11 mouse cellular contexts compared by ENCODE assay signal in genomic region chr17:69157809-69158185, GRCm38 (mm10).
A peak's percentile ranks its signal among the peaks of the same experiment; 100 is the strongest.
DNase-seq lines count a peak whose midpoint lies in the region; ATAC-seq and TF ChIP-seq lines count a peak whose summit lies in the region.
"Had no signal": no experiment of that assay in that cellular context is flagged by ENCODE, and none has a peak within 500 bp of the region (broad histone marks: within the 10 kb centered on the region; RNA-seq: fewer than 3 reads in every experiment).

No protein-coding gene starts in this region.

- WGBS in forebrain, embryonic 10.5 days, result 7% methylated on average over 11 of the region's 11 CpGs
- WGBS in limb, embryonic 11.5 days, result 2% methylated on average over 11 of the region's 11 CpGs
- WGBS in olfactory bulb, adult 2 months, result 2% methylated on average over 11 of the region's 11 CpGs

- intact Hi-C loops in left cerebral cortex, adult 2 months (cut with DNase I), result loop anchor here (5.0 kb wide), 3 partner anchors 50 to 225 kb away; partner anchors contain the start of genes Epb41l3 and Zbtb14

- peaks cover 28% of the 10 kb centered on the region for H3K4me1 ChIP-seq in forebrain, embryonic 10.5 days
- H3K4me1 ChIP-seq in limb, embryonic 11.5 days (ENCODE audit: control insufficient read depth, insufficient read depth, low read length), result no peaks in the 10 kb centered on the region
- peaks cover 14% of the 10 kb centered on the region for H3K4me1 ChIP-seq in olfactory bulb, adult 2 months (ENCODE audit: control insufficient read depth, insufficient read depth, low read length)

- DNase-seq in left cerebral cortex, adult 2 months (ENCODE audit: extremely low spot score in 1 of 2, low spot score in 2 of 2), result no peak
- DNase-seq in left cerebral cortex, adult 18-20 months (ENCODE audit: low spot score in 2 of 2), result no peak
- DNase-seq in forebrain, embryonic 10.5 days (ENCODE audit: extremely low spot score, low spot score), result no peak
- peak; percentile 57 for DNase-seq in limb, embryonic 11.5 days (ENCODE audit: low spot score)
- DNase-seq in urinary bladder, postnatal 10 days (ENCODE audit: low spot score), result no peak
- DNase-seq in layer of hippocampus, postnatal 14 days (ENCODE audit: low spot score in 2 of 2), result no peak
- DNase-seq: thymus, postnatal 25 days had no signal

- no peak overlapping the region; the same call in 1 of the 2 replicates for H3K27ac ChIP-seq in left cerebral cortex, adult 2 months
- peak overlapping the region; percentile 95 for H3K27ac ChIP-seq in forebrain, embryonic 10.5 days
- H3K27ac ChIP-seq in limb, embryonic 11.5 days (replicated peaks; ENCODE audit: low read depth, low read length), result no peak overlapping the region
- peak overlapping the region; percentile 96; the same call in 1 of the 2 replicates for H3K27ac ChIP-seq in olfactory bulb, adult 2 months (ENCODE audit: insufficient read depth, low read depth, low read length)
- H3K27ac ChIP-seq: macrophage had no signal

- no peaks in the 10 kb centered on the region for H3K9me3 ChIP-seq in forebrain, embryonic 10.5 days
- H3K9me3 ChIP-seq in limb, embryonic 11.5 days (ENCODE audit: control insufficient read depth, low read length), result no peaks in the 10 kb centered on the region

- H3K4me3 ChIP-seq in left cerebral cortex, adult 2 months, result peak overlapping the region; percentile 96
- H3K4me3 ChIP-seq in forebrain, embryonic 10.5 days, result peak overlapping the region; percentile 90
- peak overlapping the region; percentile 87 for H3K4me3 ChIP-seq in limb, embryonic 11.5 days (ENCODE audit: low read depth, low read length)
- peak overlapping the region; percentile 90 for H3K4me3 ChIP-seq in olfactory bulb, adult 2 months (ENCODE audit: insufficient read depth, low read depth, low read length)

- 0 out of 2 replicates have a peak overlapping the region, but pooled peaks have one; percentile 92 for H3K9ac ChIP-seq in limb, embryonic 11.5 days (ENCODE audit: low read length)

- H3K4me2 ChIP-seq in limb, embryonic 11.5 days (ENCODE audit: low read depth, severe bottlenecking), result peak overlapping the region; percentile 59

- H3K36me3 ChIP-seq in forebrain, embryonic 10.5 days (replicated peaks), result no peaks in the 10 kb centered on the region
- H3K36me3 ChIP-seq in limb, embryonic 11.5 days (ENCODE audit: control insufficient read depth, insufficient read depth, low read length), result no peaks in the 10 kb centered on the region

- no peak for TF ChIP-seq POLR2A in olfactory bulb, adult 2 months (IDR thresholded peaks at IDR 0.05; ENCODE audit: insufficient read depth, low read depth, low read length)

- peak; percentile 61; the same call in 1 of the 2 replicates for ATAC-seq in limb, embryonic 11.5 days (ENCODE audit: insufficient number of reproducible peaks, low FRiP score, low TSS enrichment, low read depth)
- ATAC-seq in activated CD4-positive, CD25-positive, alpha-beta regulatory T cell, adult 4 months, result no peak
- ATAC-seq: Patski had no signal

- peaks cover 31% of the 10 kb centered on the region for H3K27me3 ChIP-seq in forebrain, embryonic 10.5 days (ENCODE audit: poor library complexity, severe bottlenecking)
- H3K27me3 ChIP-seq in limb, embryonic 11.5 days (ENCODE audit: control insufficient read depth, insufficient read depth, low read length), result no peaks in the 10 kb centered on the region
- H3K27me3 ChIP-seq: Patski had no signal

- no peak for TF ChIP-seq CTCF in left cerebral cortex, adult 2 months (IDR thresholded peaks at IDR 0.05)
- no peak for TF ChIP-seq CTCF in olfactory bulb, adult 2 months (IDR thresholded peaks at IDR 0.05; ENCODE audit: insufficient read depth, low read depth, low read length)

Comparison
In these comparisons a context has a peak if more than half of its experiments do, and no peak if none do; other contexts are left out.
1. H3K27ac ChIP-seq: peak in forebrain, embryonic 10.5 days (single experiment) and olfactory bulb, adult 2 months (single experiment); none in left cerebral cortex, adult 2 months (single experiment) and limb, embryonic 11.5 days (single experiment).
2. Peak in every context shown above with its lines, with median percentiles within 50 percentile points of each other: H3K4me3 ChIP-seq.